Mouse (Mus musculus): ENCODE results near the gene Fcgrt. TPM values are rescaled to one million over a fixed set of nuclear protein-coding genes. Genes with fewer than 3 reads are reported as not detected.

Fcgrt gene
- total and polyA plus RNA-seq, 3 experiments = 0.27 to 1.7 TPM; not detected in 1

DNA sequence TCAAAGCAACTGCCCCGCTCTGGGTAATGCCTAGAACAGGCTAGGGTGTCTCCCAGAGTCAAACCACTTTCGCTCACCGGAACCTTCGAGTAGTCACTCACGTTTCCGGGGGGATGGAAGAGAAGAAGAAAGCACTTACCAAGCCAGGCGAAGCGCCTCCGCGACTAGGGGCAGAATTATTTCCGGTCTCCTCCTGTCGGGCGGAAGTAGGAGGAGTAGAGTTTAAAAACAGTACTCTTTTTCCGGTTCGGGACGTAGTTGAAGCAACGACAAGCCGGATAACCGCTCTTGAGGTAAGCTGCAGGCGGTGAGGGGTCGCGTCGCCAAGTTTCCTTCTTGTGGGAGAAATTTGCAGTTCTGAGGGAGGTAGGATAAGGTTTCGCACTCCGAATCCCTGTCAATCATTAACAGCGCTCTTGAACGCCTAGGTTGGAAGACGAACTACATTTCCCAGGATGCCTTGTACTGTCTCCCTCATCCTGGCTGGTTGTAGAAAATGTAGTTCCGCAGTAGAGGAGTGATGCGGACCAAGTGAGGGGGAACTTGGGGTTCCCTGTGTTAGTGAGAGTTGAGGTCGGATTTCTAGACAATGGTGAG is 41.3 kb downstream of the Fcgrt start, which contains the start of the genes Nosip and Prrg2 (continued):
- TF ChIP-seq TBP (IDR thresholded peaks at IDR 0.05; ENCODE audit: low read depth, low read length) (peak; percentile 87), RAD21 (IDR thresholded peaks at IDR 0.05; ENCODE audit: low read depth, low read length) (no peak), EP300 (IDR thresholded peaks at IDR 0.05; ENCODE audit: low read depth in 1 of 2, low read length in 2 of 2) (peak in 1 of 2 experiments; percentile 44; a peak in 1 of 4 replicates)

DNA sequence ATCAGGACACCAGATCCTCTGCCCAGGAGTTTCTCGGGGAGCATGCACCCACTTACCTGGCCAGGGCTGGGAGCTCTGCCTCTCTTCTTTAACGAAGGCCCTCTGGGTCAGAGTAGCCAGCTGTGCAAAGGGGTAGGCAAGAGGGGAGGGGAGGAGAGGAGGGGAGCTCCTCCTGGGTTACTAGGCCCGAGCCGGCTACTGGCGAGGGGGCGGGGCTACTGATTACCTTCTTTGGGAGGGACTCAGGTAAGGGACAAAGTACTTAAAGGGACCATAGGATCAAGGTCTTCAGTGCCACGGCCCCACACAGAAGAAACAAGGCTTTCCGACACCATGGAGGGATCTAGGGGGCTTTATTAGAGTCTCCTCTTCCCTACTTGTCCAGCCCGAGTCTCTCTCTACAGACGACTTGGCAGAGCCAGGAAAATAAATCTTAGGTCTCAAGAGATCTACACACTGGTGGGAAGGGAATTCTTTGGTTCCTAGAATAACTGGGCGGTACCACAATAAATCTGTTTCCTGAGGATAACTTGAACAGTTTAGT is 42.0 kb downstream of the Fcgrt start:
- no peaks in the 10 kb centered on the region for H3K27me3 ChIP-seq (ENCODE audit: control insufficient read depth in 1 of 2, insufficient read depth in 2 of 2, low read length in 2 of 2)
- peak; percentile 53 for DNase-seq (ENCODE audit: low read depth, low spot score)
- H3K36me3 ChIP-seq (ENCODE audit: control insufficient read depth in 1 of 2, insufficient read depth in 2 of 2, low read length in 2 of 2) = peaks cover 0 to 15% of the 10 kb centered on the region in 2 experiments; a peak in 2 of 4 replicates
- peak overlapping the region; percentile 53 to 58 for H3K4me3 ChIP-seq (ENCODE audit: control insufficient read depth in 1 of 2, insufficient read depth in 1 of 2, low read depth in 2 of 2, low read length in 2 of 2)
- peak overlapping the region; percentile 73 for H3K9ac ChIP-seq (ENCODE audit: control insufficient read depth, low read depth, low read length, poor library complexity, severe bottlenecking)
- peaks cover 2 to 16% of the 10 kb centered on the region in 2 experiments; a peak in 3 of 4 replicates for H3K4me1 ChIP-seq (ENCODE audit: control insufficient read depth in 1 of 2, insufficient read depth in 2 of 2, low read length in 2 of 2)
- peaks cover 30% of the 10 kb centered on the region for H3K79me2 ChIP-seq (ENCODE audit: control insufficient read depth, insufficient read depth, low read length, poor library complexity)
- H3K27ac ChIP-seq (ENCODE audit: control insufficient read depth, low read depth, low read length) = peak overlapping the region; percentile 34
- H3K9me3 ChIP-seq (replicated peaks; ENCODE audit: insufficient read depth, low read length) = no peaks in the 10 kb centered on the region
- TF ChIP-seq ETS1 (IDR thresholded peaks at IDR 0.05; ENCODE audit: low read depth, low read length) (no peak), UBTF (IDR thresholded peaks at IDR 0.05; ENCODE audit: borderline replicate concordance, insufficient read depth, low read depth, low read length) (no peak), CTCF (IDR thresholded peaks at IDR 0.05 in 2 of 3, conservative IDR thresholded peaks at IDR 0.05 in 1 of 3; ENCODE audit: control insufficient read depth in 1 of 3, insufficient read depth in 1 of 3, low read depth in 2 of 3, low read length in 3 of 3, poor library complexity in 1 of 3, severe bottlenecking in 1 of 3) (no peak), USF1 (IDR thresholded peaks at IDR 0.05; ENCODE audit: low read depth, low read length) (no peak), MAZ (IDR thresholded peaks at IDR 0.05; ENCODE audit: low read depth, low read length) (no peak), GATA1 (IDR thresholded peaks at IDR 0.05; ENCODE audit: low read depth, low read length) (no peak)

DNA sequence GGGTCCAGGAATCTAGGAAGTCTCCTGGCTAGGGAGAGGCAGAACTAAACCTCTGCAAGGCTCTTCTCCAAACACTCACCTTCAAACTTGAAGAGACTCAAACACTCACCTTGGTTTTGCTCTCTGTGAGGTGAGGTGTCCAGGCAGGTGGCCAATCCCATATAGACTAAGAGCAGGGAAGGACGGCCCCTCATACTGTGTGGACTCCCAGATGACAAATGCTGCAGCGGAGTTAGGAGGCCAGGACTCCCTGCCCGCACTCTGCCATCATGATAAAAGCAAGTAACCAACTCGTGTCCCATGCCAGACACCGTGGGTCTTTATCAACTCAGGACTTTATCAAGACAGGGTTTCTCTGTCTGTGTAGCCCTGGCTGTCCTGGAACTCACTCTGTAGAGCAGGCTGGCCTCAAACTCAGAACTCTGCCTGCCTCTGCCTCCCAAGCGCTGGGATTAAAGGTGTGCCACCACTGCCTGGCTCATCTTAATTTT is 43.0 kb downstream of the Fcgrt start:
- H3K27me3 ChIP-seq (ENCODE audit: control insufficient read depth in 1 of 2, insufficient read depth in 2 of 2, low read length in 2 of 2) = no peaks in the 10 kb centered on the region
- TF ChIP-seq UBTF (IDR thresholded peaks at IDR 0.05; ENCODE audit: borderline replicate concordance, insufficient read depth, low read depth, low read length) (no peak), TAL1 (IDR thresholded peaks at IDR 0.05; ENCODE audit: low read length) (no peak), CHD1 (IDR thresholded peaks at IDR 0.05; ENCODE audit: low read depth, low read length) (no peak), ZMIZ1 (IDR thresholded peaks at IDR 0.05; ENCODE audit: low read depth, low read length) (no peak), USF2 (IDR thresholded peaks at IDR 0.05; ENCODE audit: borderline replicate concordance in 1 of 2, insufficient read depth in 1 of 2, low read depth in 1 of 2, low read length in 2 of 2) (no peak), GABPA (IDR thresholded peaks at IDR 0.05; ENCODE audit: low read depth, low read length) (no peak), TCF12 (IDR thresholded peaks at IDR 0.05; ENCODE audit: low read depth, low read length) (no peak), SMC3 (IDR thresholded peaks at IDR 0.05; ENCODE audit: low read depth, low read length) (no peak), ZNF384 (IDR thresholded peaks at IDR 0.05; ENCODE audit: low read depth, low read length) (no peak), POLR2AphosphoS2 (IDR thresholded peaks at IDR 0.05; ENCODE audit: low read length) (no peak), ELF1 (IDR thresholded peaks at IDR 0.05; ENCODE audit: low read depth, low read length) (no peak), MAX (IDR thresholded peaks at IDR 0.05; ENCODE audit: low read length) (no peak), BHLHE40 (IDR thresholded peaks at IDR 0.05; ENCODE audit: borderline replicate concordance, low read depth, low read length) (no peak), POLR2A (IDR thresholded peaks at IDR 0.05; ENCODE audit: control insufficient read depth in 1 of 2, insufficient read depth in 1 of 2, low read depth in 1 of 2, low read length in 2 of 2, poor library complexity in 1 of 2) (no peak), GATA1 (IDR thresholded peaks at IDR 0.05; ENCODE audit: low read depth, low read length) (no peak), CHD2 (IDR thresholded peaks at IDR 0.05; ENCODE audit: low read length) (no peak)
- no peak overlapping the region for H3K4me3 ChIP-seq (ENCODE audit: control insufficient read depth in 1 of 2, insufficient read depth in 1 of 2, low read depth in 2 of 2, low read length in 2 of 2)
- peaks cover 0 to 13% of the 10 kb centered on the region in 2 experiments; a peak in 2 of 4 replicates for H3K36me3 ChIP-seq (ENCODE audit: control insufficient read depth in 1 of 2, insufficient read depth in 2 of 2, low read length in 2 of 2)
- H3K27ac ChIP-seq (ENCODE audit: control insufficient read depth, low read depth, low read length) = no peak overlapping the region
- DNase-seq (ENCODE audit: low read depth, low spot score) = no peak
- no peak overlapping the region for H3K9ac ChIP-seq (ENCODE audit: control insufficient read depth, low read depth, low read length, poor library complexity, severe bottlenecking)
- no peaks in the 10 kb centered on the region for H3K9me3 ChIP-seq (replicated peaks; ENCODE audit: insufficient read depth, low read length)
- H3K4me1 ChIP-seq (ENCODE audit: control insufficient read depth in 1 of 2, insufficient read depth in 2 of 2, low read length in 2 of 2) = peaks cover 2 to 9% of the 10 kb centered on the region in 2 experiments; a peak in 3 of 4 replicates
- peaks cover 23% of the 10 kb centered on the region for H3K79me2 ChIP-seq (ENCODE audit: control insufficient read depth, insufficient read depth, low read length, poor library complexity)
